Mouse (Mus musculus) layer of hippocampus, postnatal 10 days (tissue): Measurements from ENCODE around the gene Abcc3. TPM values are rescaled to one million over a fixed set of nuclear protein-coding genes. Genes with fewer than 3 reads are reported as not detected.

Experiments used
- DNase-seq, 2 experiments: peaks; one replicate each; pipeline ENCODE4 v3.0.0; 2021; ENCODE audit warnings: low spot score in 2 of 2
- total RNA-seq, 2 experiments: library from RNA; stranded (reverse); gene quantifications; 2 replicates each; pipeline ENCODE4 v1.2.3; 2021

Gene Abcc3
- total RNA-seq, 2 experiments from 2014 or later = 1.8 to 2.2 TPM

DNA sequence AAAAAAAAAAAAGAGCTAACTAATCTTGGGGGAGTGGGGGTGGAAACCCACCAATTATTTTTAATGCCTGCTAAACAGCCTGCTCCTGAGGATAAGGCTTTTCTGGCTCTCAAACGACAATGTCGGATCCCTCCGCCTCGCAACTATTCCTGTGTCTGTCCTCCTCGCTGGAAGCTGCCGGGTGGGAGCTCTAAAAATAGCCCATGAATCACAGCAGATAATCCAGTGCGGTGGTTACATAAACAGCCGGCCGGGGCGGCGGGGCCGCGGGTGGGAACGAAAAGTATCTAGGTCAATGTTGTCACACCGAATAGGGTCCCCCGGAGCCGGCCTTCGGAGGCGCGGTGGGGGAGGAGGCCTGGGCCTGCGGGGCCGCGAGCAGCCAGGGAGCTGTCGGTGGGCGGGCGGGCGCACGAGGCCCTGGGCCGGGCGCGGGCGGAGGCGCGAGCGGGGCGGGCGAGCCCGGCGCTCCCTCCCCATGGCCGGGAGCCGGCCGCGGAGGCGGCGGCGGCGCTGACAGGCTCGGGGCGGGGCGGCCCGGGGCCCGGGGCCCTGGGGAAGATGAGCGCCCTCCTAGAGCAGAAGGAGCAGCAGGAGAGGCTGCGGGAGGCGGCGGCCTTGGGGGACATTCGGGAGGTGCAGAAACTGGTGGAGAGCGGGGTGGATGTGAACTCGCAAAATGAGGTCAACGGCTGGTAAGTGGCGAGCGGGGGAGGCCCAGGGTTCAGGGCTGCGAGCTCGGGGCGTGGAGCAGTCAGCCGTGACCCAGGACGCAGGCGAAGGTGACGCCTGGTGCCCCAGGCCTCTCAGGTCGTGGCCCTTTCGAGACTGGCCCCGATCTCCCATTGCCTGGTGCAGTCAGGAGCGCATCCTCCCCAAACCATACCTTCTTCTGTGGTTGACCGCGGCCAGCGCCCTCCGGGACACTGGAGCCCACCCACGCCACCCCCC is 64.8 kb downstream of the Abcc3 start, which contains the start of gene Ankrd40:
Gene Ankrd40 (plus strand): TSS at position 309 of the 951 bp plus-strand sequence.
- DNase-seq = peak; percentile 95 to 97

DNA sequence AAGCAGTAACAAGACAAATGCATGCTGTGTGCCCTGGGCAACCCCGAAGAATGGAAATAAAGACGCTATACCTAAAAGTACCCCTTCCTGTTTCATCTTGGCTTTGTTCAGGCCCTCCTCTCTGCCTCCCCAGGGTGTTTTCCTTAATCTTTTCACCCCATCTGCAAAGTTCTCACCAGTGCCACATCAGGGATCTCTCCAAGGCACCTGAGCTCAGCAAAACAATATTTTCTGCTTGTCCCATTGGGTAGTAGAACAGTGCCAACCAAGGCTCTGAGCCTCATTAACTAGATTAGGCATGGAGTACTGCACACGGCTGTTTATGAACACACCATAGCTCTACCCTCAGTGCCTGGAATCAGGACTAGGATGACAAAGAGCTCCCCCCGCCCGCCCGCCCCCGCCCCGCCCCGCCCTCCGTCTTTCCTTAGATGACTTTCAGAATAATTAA is 65.8 kb downstream of the Abcc3 start:
- peak in 1 of 2 experiments; percentile 24 for DNase-seq

GRCm38 (mm10) chr11:94324618-94325017 is 68.2 kb downstream of the Abcc3 start:
- no peak for DNase-seq

DNA sequence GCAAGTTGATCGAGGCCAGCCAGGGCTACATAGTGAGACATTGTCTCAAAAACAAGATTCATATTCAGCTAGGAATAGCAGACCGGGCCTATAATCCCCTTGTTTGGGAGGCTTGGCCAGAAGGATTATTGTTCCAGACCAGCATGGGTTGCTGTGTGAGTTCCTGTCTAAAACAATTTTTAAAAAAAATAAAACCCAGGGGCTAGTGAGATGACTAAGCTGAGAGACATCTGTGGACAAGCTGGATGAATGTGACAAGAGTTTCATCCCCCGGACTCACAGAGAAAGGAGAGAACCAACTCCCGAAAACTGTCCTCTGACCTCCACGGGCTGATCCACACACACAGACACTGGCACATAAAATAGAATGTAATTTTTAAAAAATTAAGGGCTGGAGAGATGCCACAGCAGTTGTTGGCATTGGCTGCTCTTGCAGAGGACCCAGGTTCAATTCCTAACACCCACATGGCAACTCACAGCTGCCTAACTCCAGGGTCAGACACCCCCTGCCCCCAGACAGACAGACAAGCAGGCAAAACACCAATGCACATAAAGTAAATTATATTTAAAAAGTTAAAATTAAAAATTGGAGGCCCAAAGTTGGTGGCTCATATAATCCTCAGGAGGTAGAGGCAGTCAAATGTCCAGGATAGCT is 69.4 kb downstream of the Abcc3 start:
- DNase-seq = no peak

DNA sequence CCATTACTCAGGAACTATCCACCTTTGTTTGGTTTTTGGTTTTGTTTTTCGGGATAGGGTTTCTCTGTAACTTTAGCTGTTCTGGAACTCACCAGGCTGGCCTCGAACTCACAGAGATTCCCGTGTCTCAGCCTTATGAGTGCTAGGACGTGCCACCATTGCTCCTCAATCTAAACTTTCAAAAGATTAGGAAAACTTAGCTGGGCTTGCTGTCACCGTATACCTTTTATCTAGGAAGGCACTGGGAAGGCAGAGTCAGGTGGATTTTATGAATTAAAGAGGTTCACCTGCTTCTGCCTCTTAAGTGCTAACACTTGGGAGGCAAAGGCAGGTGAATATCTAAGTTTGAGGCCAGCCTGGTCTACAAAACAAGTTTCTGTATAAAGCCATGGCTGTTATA is 70.2 kb downstream of the Abcc3 start:
- no peak for DNase-seq

- DNase-seq = peak; percentile 94 to 96
Observed at GRCm38 (mm10) chr11:94321931-94322400, 70.8 kb downstream of the Abcc3 start, which contains the start of gene Luc7l3. Gene Luc7l3 (minus strand): TSS chr11:94321988.

DNA sequence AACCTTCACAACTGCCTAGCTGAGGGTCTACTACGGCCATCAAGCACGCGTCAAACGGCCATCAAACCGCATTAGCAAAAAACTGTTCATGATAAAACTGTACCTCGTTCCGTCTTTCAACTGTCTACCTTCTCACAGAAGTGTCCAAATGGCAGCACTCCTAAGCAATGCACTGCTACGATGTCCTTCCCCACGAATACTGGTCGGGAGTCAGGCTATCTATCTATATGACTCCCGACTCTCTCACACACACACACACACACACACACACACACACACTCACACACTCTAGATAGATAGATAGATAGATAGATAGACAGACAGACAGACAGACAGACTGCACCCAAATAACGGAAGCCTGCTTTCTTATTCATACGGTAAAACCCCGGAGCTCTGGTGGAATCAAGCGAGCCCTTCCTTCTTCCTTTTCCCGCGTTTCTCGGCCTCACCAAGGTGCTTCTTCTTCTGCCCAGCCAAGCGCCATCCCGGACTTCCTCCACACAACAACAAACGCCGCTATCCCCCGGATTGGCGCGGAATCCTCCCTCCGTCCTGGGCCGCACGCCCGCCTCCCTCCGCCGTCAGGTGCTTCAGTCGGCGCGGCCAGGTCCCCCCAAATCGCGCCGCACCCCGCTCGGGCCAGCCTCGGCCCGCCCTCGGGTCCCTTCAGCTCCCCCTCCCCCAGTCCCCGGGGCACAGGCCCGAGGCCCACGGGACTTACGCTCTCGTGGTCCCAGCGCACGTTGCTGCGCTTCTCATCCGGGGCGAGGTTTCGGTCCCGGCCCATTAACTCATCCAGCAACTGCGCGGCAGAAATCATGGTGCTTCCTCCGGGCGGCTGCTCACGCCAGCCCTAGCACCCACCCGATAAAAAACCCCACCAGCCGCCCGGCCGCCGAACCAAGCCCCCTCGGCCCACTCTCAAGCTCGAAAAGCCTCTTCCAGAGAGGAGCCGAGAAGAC is 71.5 kb downstream of the Abcc3 start:
- DNase-seq = no peak

DNA sequence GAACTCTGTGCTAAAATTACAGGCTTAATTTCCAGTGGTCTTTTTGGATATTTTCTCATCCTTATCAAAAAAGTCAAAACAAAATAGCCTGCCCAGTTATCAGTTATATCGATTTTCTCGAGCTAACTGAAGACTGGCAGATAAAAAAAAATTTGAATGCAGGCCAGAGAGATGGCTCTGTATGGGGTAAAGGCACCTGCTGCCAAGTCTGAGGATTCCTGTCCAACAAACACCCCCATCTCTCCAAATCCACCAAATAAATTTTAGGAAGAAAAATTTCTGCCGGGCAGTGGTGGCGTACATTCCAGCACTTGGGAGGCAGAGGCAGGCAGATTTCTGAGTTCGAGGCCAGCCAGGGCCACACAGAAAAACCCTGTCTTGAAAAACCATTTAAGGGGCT is 74.7 kb downstream of the Abcc3 start:
- DNase-seq = no peak

DNA sequence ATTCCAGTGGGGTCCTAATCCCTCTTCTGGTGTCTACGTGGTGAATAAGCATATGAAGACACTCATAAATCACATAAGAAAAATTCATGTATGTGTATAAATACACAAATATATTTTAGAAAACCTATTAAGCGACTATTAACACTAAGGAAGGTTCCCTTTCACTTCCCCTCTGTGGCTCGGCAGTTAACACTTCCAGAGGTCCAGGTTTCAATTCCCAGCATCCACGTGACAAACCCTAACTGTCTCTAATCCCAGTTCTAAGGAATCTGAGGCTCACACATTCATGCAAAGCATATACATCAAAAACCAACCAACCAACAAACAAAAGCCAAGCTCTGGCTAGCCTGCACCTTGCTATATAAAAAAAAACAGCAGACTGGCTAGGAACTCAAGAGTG is 75.3 kb downstream of the Abcc3 start:
- DNase-seq = no peak

GRCm38 (mm10) chr11:94317014-94317413 is 75.8 kb downstream of the Abcc3 start:
- no peak for DNase-seq

GRCm38 (mm10) chr11:94316528-94316927 is 76.3 kb downstream of the Abcc3 start:
- no peak for DNase-seq

GRCm38 (mm10) chr11:94315308-94315707 is 77.5 kb downstream of the Abcc3 start:
- no peak for DNase-seq

- DNase-seq = no peak
Observed at GRCm38 (mm10) chr11:94314098-94314652, 78.6 kb downstream of the Abcc3 start.

- no peak for DNase-seq
Observed at GRCm38 (mm10) chr11:94312733-94313132, 80.1 kb downstream of the Abcc3 start.

DNA sequence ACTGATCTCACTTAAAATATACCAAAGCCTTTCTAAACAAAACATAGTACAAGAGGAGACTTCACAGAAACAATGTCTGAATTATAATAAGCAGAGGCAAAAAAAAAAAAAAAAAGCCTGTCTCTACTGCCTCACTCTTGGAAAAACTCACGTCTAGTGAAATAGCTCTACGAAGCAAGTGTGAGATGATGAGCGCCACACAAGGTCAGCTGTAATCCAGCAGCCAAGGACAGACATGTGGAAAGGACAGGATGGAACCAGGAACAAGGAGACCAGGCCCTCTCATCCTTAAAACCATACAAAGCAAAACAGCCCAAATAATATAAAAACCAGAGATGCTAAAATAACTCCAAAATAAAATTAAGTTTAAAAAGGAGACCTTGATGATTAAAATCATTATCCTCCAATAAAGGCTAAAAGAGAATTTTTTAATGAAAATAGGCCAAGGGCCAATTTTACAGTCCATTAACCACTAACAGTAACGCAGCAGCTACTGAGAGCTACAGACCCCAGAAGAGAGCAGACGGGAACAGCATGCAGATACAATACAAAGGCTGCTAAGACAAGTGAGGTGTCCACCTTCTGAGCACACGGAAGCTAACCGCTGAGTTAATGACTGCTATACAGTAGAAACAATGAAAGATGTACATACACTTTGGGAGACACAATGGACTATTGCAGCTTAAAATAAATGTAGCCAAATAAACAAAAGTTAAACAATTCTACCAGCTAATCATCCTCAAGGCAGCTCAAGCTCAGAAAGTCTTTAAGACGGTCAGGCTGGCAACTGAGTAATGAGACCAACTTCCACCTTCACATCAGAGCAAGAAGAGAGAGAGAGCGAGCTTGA is 97.6 kb downstream of the Abcc3 start:
- no peak for DNase-seq
